Mouse (Mus musculus): ENCODE data around the gene Thada. TPM values are rescaled to one million over a fixed set of nuclear protein-coding genes. Genes with fewer than 3 reads are reported as not detected.

The Thada gene
- polyA plus RNA-seq, 2 experiments: 9.1 to 9.7 TPM

- Histone ChIP-seq H3K27me3 (ENCODE audit: control insufficient read depth, insufficient read depth, low read length) (no peaks in the 10 kb centered on the region), H3K27ac (replicated peaks; ENCODE audit: low read depth, low read length) (0 out of 2 replicates have a peak overlapping the region, but pooled peaks have one; percentile 48), H3K4me3 (replicated peaks; ENCODE audit: low read length) (no peak overlapping the region), H3K36me3 (ENCODE audit: control insufficient read depth, insufficient read depth, low read length) (peaks cover 43% of the 10 kb centered on the region), H3K9me3 (ENCODE audit: control insufficient read depth, low read length) (no peaks in the 10 kb centered on the region), H3K4me1 (ENCODE audit: control insufficient read depth, insufficient read depth, low read length) (peaks cover 16% of the 10 kb centered on the region), H3K9ac (ENCODE audit: low read depth, low read length, severe bottlenecking) (no peak overlapping the region), H3K4me2 (replicated peaks; ENCODE audit: low read depth, low read length, severe bottlenecking) (no peak overlapping the region)
- 23% methylated on average over 4 of the region's 4 CpGs for WGBS
- DNase-seq (ENCODE audit: low spot score) (peak; percentile 89), ATAC-seq (ENCODE audit: low FRiP score, low read depth) (peak; percentile 85)
- no peak for TF ChIP-seq POLR2A (IDR thresholded peaks at IDR 0.05; ENCODE audit: borderline replicate concordance, extremely low read depth, insufficient read depth, insufficient read length)
These were observed 43.8 kb downstream of the Thada start for GRCm38 (mm10) chr17:84422001-84422785.

DNA sequence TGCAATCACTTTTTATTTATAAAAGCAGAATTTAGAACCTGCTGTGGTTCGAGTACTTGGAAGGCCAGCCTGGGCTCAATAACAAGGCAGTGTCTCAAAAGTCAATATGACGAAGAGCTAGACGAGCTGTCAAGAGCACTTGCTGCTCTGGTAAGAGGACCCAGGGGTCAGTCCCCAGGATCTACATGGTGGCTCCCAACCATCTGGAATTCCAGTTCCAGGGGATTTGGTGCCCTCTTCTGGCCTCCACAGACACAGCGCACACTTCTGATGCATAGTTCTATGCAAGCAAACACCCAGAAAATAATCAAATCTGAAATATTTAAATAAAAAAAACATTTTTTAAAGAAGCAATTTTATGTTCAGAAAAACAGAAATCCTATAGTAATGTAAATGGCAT lies 45.0 kb downstream of the Thada start:
- 83% methylated on average over 4 of the region's 4 CpGs for WGBS
- H3K9me3 ChIP-seq (ENCODE audit: control insufficient read depth, low read length): no peaks in the 10 kb centered on the region
- no peak overlapping the region for H3K27ac ChIP-seq (replicated peaks; ENCODE audit: low read depth, low read length)
- peaks cover 35% of the 10 kb centered on the region for H3K36me3 ChIP-seq (ENCODE audit: control insufficient read depth, insufficient read depth, low read length)
- DNase-seq (ENCODE audit: low spot score) (no peak), ATAC-seq (ENCODE audit: low FRiP score, low read depth) (no peak)
- H3K4me1 ChIP-seq (ENCODE audit: control insufficient read depth, insufficient read depth, low read length): peaks cover 16% of the 10 kb centered on the region
- H3K4me3 ChIP-seq (replicated peaks; ENCODE audit: low read length): no peak overlapping the region
- TF ChIP-seq POLR2A (IDR thresholded peaks at IDR 0.05; ENCODE audit: borderline replicate concordance, extremely low read depth, insufficient read depth, insufficient read length): no peak
- no peak overlapping the region for H3K4me2 ChIP-seq (replicated peaks; ENCODE audit: low read depth, low read length, severe bottlenecking)
- no peak overlapping the region for H3K9ac ChIP-seq (ENCODE audit: low read depth, low read length, severe bottlenecking)
- no peaks in the 10 kb centered on the region for H3K27me3 ChIP-seq (ENCODE audit: control insufficient read depth, insufficient read depth, low read length)

- no peaks in the 10 kb centered on the region for H3K27me3 ChIP-seq (ENCODE audit: control insufficient read depth, insufficient read depth, low read length)
- H3K36me3 ChIP-seq (ENCODE audit: control insufficient read depth, insufficient read depth, low read length): peaks cover 33% of the 10 kb centered on the region
- no peak for DNase-seq (ENCODE audit: low spot score)
- H3K4me2 ChIP-seq (replicated peaks; ENCODE audit: low read depth, low read length, severe bottlenecking): no peak overlapping the region
- H3K9ac ChIP-seq (ENCODE audit: low read depth, low read length, severe bottlenecking): no peak overlapping the region
- peaks cover 16% of the 10 kb centered on the region for H3K4me1 ChIP-seq (ENCODE audit: control insufficient read depth, insufficient read depth, low read length)
- no peak for ATAC-seq (ENCODE audit: low FRiP score, low read depth)
- TF ChIP-seq POLR2A (IDR thresholded peaks at IDR 0.05; ENCODE audit: borderline replicate concordance, extremely low read depth, insufficient read depth, insufficient read length): no peak
- WGBS: 87% methylated on average over 3 of the region's 3 CpGs
- H3K27ac ChIP-seq (replicated peaks; ENCODE audit: low read depth, low read length): no peak overlapping the region
- no peak overlapping the region for H3K4me3 ChIP-seq (replicated peaks; ENCODE audit: low read length)
- no peaks in the 10 kb centered on the region for H3K9me3 ChIP-seq (ENCODE audit: control insufficient read depth, low read length)
These were observed 45.7 kb downstream of the Thada start for GRCm38 (mm10) chr17:84420276-84420639.

- peaks cover 31% of the 10 kb centered on the region for H3K36me3 ChIP-seq (ENCODE audit: control insufficient read depth, insufficient read depth, low read length)
- no peaks in the 10 kb centered on the region for H3K9me3 ChIP-seq (ENCODE audit: control insufficient read depth, low read length)
- no peak for ATAC-seq (ENCODE audit: low FRiP score, low read depth)
- H3K4me3 ChIP-seq (replicated peaks; ENCODE audit: low read length): no peak overlapping the region
- no peak overlapping the region for H3K9ac ChIP-seq (ENCODE audit: low read depth, low read length, severe bottlenecking)
- WGBS: 48% methylated on average over 11 of the region's 11 CpGs
- no peak for DNase-seq (ENCODE audit: low spot score)
- no peak overlapping the region for H3K27ac ChIP-seq (replicated peaks; ENCODE audit: low read depth, low read length)
- peaks cover 16% of the 10 kb centered on the region for H3K4me1 ChIP-seq (ENCODE audit: control insufficient read depth, insufficient read depth, low read length)
- no peak overlapping the region for H3K4me2 ChIP-seq (replicated peaks; ENCODE audit: low read depth, low read length, severe bottlenecking)
- TF ChIP-seq POLR2A (IDR thresholded peaks at IDR 0.05; ENCODE audit: borderline replicate concordance, extremely low read depth, insufficient read depth, insufficient read length): no peak
- H3K27me3 ChIP-seq (ENCODE audit: control insufficient read depth, insufficient read depth, low read length): no peaks in the 10 kb centered on the region
These were observed 46.4 kb downstream of the Thada start for GRCm38 (mm10) chr17:84419326-84420275.

DNA sequence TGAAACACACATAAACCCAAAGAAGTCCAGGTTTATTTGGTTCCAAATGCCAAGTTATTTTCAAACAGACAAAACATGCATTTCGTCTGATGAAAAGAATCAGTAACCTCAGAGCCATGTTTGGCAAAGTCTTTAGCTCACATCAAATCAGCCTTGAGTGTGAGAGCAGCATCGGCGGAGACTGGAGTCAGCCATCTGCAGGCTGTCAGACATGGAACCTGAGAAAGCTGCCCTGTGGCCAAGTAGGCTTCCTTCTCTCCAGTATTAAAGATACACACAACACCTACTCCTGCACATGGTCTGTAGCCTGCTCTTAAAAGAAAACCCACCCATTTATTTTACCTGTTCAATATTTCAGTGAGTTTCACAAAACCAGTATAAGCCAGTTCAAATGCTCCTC lies 50.1 kb downstream of the Thada start:
- H3K27ac ChIP-seq (replicated peaks; ENCODE audit: low read depth, low read length): no peak overlapping the region
- H3K9me3 ChIP-seq (ENCODE audit: control insufficient read depth, low read length): no peaks in the 10 kb centered on the region
- DNase-seq (ENCODE audit: low spot score) (no peak), ATAC-seq (ENCODE audit: low FRiP score, low read depth) (no peak)
- 70% methylated on average over 3 of the region's 3 CpGs for WGBS
- peaks cover 11% of the 10 kb centered on the region for H3K4me1 ChIP-seq (ENCODE audit: control insufficient read depth, insufficient read depth, low read length)
- no peak overlapping the region for H3K4me3 ChIP-seq (replicated peaks; ENCODE audit: low read length)
- no peak overlapping the region for H3K4me2 ChIP-seq (replicated peaks; ENCODE audit: low read depth, low read length, severe bottlenecking)
- no peak for TF ChIP-seq POLR2A (IDR thresholded peaks at IDR 0.05; ENCODE audit: borderline replicate concordance, extremely low read depth, insufficient read depth, insufficient read length)
- no peaks in the 10 kb centered on the region for H3K27me3 ChIP-seq (ENCODE audit: control insufficient read depth, insufficient read depth, low read length)
- H3K36me3 ChIP-seq (ENCODE audit: control insufficient read depth, insufficient read depth, low read length): peaks cover 28% of the 10 kb centered on the region; the same call in 1 of the 2 replicates
- H3K9ac ChIP-seq (ENCODE audit: low read depth, low read length, severe bottlenecking): no peak overlapping the region
